In genomic region chr5:137553000-137553399, GRCm38 (mm10) we compare ENCODE assay signal across 10 mouse cellular contexts. TPM values are rescaled to one million over a fixed set of nuclear protein-coding genes. Genes with fewer than 3 reads are reported as not detected.
DNase-seq lines count a peak whose midpoint lies in the region; ATAC-seq and TF ChIP-seq lines count a peak whose summit lies in the region.
"Had no signal": no experiment of that assay in that cellular context is flagged by ENCODE, and none has a peak within 500 bp of the region (broad histone marks: within the 10 kb centered on the region; RNA-seq: fewer than 3 reads in every experiment).

No protein-coding gene starts in this region.

- ATAC-seq in heart, postnatal 0 days (ENCODE audit: insufficient read depth, low read depth) = no peak
- no peak for ATAC-seq in embryonic facial prominence, embryonic 14.5 days (ENCODE audit: low read depth)
- no peak for ATAC-seq in intestine, embryonic 15.5 days
- ATAC-seq in midbrain, embryonic 16.5 days = peak; percentile 59; the same call in 1 of the 2 replicates

- H3K4me1 ChIP-seq in heart, postnatal 0 days (ENCODE audit: control insufficient read depth, insufficient read depth) = no peaks in the 10 kb centered on the region
- H3K4me1 ChIP-seq in embryonic facial prominence, embryonic 14.5 days (ENCODE audit: control insufficient read depth, insufficient read depth, low read length) = no peaks in the 10 kb centered on the region
- H3K4me1 ChIP-seq in intestine, embryonic 15.5 days (replicated peaks) = no peaks in the 10 kb centered on the region
- peaks cover 19% of the 10 kb centered on the region for H3K4me1 ChIP-seq in midbrain, embryonic 16.5 days (ENCODE audit: control insufficient read depth, insufficient read depth, low read length)

- no peaks in the 10 kb centered on the region for H3K36me3 ChIP-seq in heart, postnatal 0 days (replicated peaks; ENCODE audit: control insufficient read depth, insufficient read depth, low read length)
- no peaks in the 10 kb centered on the region for H3K36me3 ChIP-seq in embryonic facial prominence, embryonic 14.5 days (ENCODE audit: control insufficient read depth, insufficient read depth, low read length)
- no peaks in the 10 kb centered on the region for H3K36me3 ChIP-seq in intestine, embryonic 15.5 days
- no peaks in the 10 kb centered on the region for H3K36me3 ChIP-seq in midbrain, embryonic 16.5 days (ENCODE audit: control insufficient read depth, insufficient read depth, low read length)

- no peak overlapping the region for H3K27ac ChIP-seq in heart, postnatal 0 days (ENCODE audit: low read depth)
- H3K27ac ChIP-seq in embryonic facial prominence, embryonic 14.5 days (replicated peaks; ENCODE audit: low read depth, low read length) = no peak overlapping the region
- no peak overlapping the region for H3K27ac ChIP-seq in intestine, embryonic 15.5 days
- peak overlapping the region; percentile 72 for H3K27ac ChIP-seq in midbrain, embryonic 16.5 days (ENCODE audit: low read length)

- H3K27me3 ChIP-seq in heart, postnatal 0 days (ENCODE audit: control insufficient read depth, insufficient read depth, low read length) = peaks cover 25% of the 10 kb centered on the region
- H3K27me3 ChIP-seq in embryonic facial prominence, embryonic 14.5 days (replicated peaks; ENCODE audit: control insufficient read depth, insufficient read depth, low read length) = peaks cover 9% of the 10 kb centered on the region
- H3K27me3 ChIP-seq in intestine, embryonic 15.5 days (replicated peaks) = peaks cover 21% of the 10 kb centered on the region
- H3K27me3 ChIP-seq in midbrain, embryonic 16.5 days (ENCODE audit: control insufficient read depth, insufficient read depth, low read depth, low read length) = no peaks in the 10 kb centered on the region

- DNase-seq in heart, postnatal 0 days (ENCODE audit: low spot score) = no peak
- DNase-seq in heart, adult 9 months (ENCODE audit: low spot score in 2 of 2) = no peak
- DNase-seq in embryonic facial prominence, embryonic 14.5 days (ENCODE audit: low spot score) = no peak
- DNase-seq in ovary, postnatal 14 days (ENCODE audit: low spot score) = no peak
- no peak for DNase-seq in urinary bladder, postnatal 4 days (ENCODE audit: low spot score in 2 of 2)
- DNase-seq in frontal cortex, postnatal 10 days (ENCODE audit: low spot score in 2 of 2) = no peak

- no peak for TF ChIP-seq CTCF in heart, postnatal 0 days (IDR thresholded peaks at IDR 0.05; ENCODE audit: low read depth)

- 27% methylated on average over 6 of the region's 6 CpGs for WGBS in heart, postnatal 0 days
- WGBS in embryonic facial prominence, embryonic 14.5 days = 29% methylated on average over 6 of the region's 6 CpGs
- WGBS in intestine, embryonic 15.5 days = 28% methylated on average over 6 of the region's 6 CpGs
- 25% methylated on average over 6 of the region's 6 CpGs for WGBS in midbrain, embryonic 16.5 days

- H3K9me3 ChIP-seq in heart, postnatal 0 days (replicated peaks; ENCODE audit: control insufficient read depth, low read length) = no peaks in the 10 kb centered on the region
- H3K9me3 ChIP-seq in embryonic facial prominence, embryonic 14.5 days (ENCODE audit: control insufficient read depth, low read length) = no peaks in the 10 kb centered on the region
- no peaks in the 10 kb centered on the region for H3K9me3 ChIP-seq in intestine, embryonic 15.5 days
- no peaks in the 10 kb centered on the region for H3K9me3 ChIP-seq in midbrain, embryonic 16.5 days (replicated peaks; ENCODE audit: control insufficient read depth, low read length, poor library complexity, severe bottlenecking)

- 0 out of 2 replicates have a peak overlapping the region, but pooled peaks have one; percentile 11 for H3K4me3 ChIP-seq in heart, postnatal 0 days (ENCODE audit: low read depth, low read length)
- H3K4me3 ChIP-seq in embryonic facial prominence, embryonic 14.5 days (ENCODE audit: low read depth, low read length) = peak overlapping the region; percentile 20
- H3K4me3 ChIP-seq in intestine, embryonic 15.5 days (replicated peaks) = peak overlapping the region; percentile 18
- H3K4me3 ChIP-seq in midbrain, embryonic 16.5 days (ENCODE audit: low read depth, low read length) = peak overlapping the region; percentile 84

- no peak for TF ChIP-seq EP300 in heart, postnatal 0 days (IDR thresholded peaks at IDR 0.05; ENCODE audit: low read depth)

- H3K4me2 ChIP-seq in heart, postnatal 0 days (ENCODE audit: low read depth, low read length) = 0 out of 2 replicates have a peak overlapping the region, but pooled peaks have one; percentile 14
- H3K4me2 ChIP-seq in embryonic facial prominence, embryonic 14.5 days (ENCODE audit: low read depth, low read length) = peak overlapping the region; percentile 48
- peak overlapping the region; percentile 54 for H3K4me2 ChIP-seq in intestine, embryonic 15.5 days (replicated peaks)
- H3K4me2 ChIP-seq in midbrain, embryonic 16.5 days (ENCODE audit: low read length) = peak overlapping the region; percentile 96

- H3K9ac ChIP-seq in heart, postnatal 0 days (replicated peaks; ENCODE audit: low read depth, low read length) = no peak overlapping the region
- H3K9ac ChIP-seq in embryonic facial prominence, embryonic 14.5 days (ENCODE audit: low read depth, low read length) = no peak overlapping the region
- no peak overlapping the region for H3K9ac ChIP-seq in intestine, embryonic 15.5 days
- peak overlapping the region; percentile 91 for H3K9ac ChIP-seq in midbrain, embryonic 16.5 days (ENCODE audit: low read depth, low read length)

RNA-seq across cellular contexts. Expression of gene Actl6b, which starts 0.3 kb away (rescaled TPM):
- not detected in 2 replicates for total RNA-seq in heart, postnatal 0 days (2014; rRNA removed; ENCODE audit: low replicate concordance)
- polyA plus RNA-seq in heart, postnatal 0 days (2015; fragmentation: Nextera tagmentation; extraction: Ambion mirVana) = not detected in 2 replicates
- 4.4 and 5.2 TPM in 2 replicates for polyA plus RNA-seq in embryonic facial prominence, embryonic 14.5 days (2014; fragmentation: Nextera tagmentation; extraction: Ambion mirVana)
- 4.5 and 6.0 TPM in 2 replicates for polyA plus RNA-seq in intestine, embryonic 15.5 days (2015; fragmentation: Nextera tagmentation; extraction: Ambion mirVana)
- polyA plus RNA-seq in midbrain, embryonic 16.5 days (2015; fragmentation: Nextera tagmentation; extraction: Ambion mirVana) = 307 and 326 TPM in 2 replicates

RNA-seq across cellular contexts. Expression of gene Tfr2, which starts 16.6 kb away (rescaled TPM):
- 0.50 TPM in 1 of 2 replicates, not detected in the other for total RNA-seq in heart, postnatal 0 days (2014; rRNA removed; ENCODE audit: low replicate concordance)
- 0.07 and 0.12 TPM in 2 replicates for polyA plus RNA-seq in heart, postnatal 0 days (2015; fragmentation: Nextera tagmentation; extraction: Ambion mirVana)
- polyA plus RNA-seq in embryonic facial prominence, embryonic 14.5 days (2014; fragmentation: Nextera tagmentation; extraction: Ambion mirVana) = 1.1 and 1.3 TPM in 2 replicates
- polyA plus RNA-seq in intestine, embryonic 15.5 days (2015; fragmentation: Nextera tagmentation; extraction: Ambion mirVana) = 0.97 and 1.1 TPM in 2 replicates
- 7.8 and 10.1 TPM in 2 replicates for polyA plus RNA-seq in midbrain, embryonic 16.5 days (2015; fragmentation: Nextera tagmentation; extraction: Ambion mirVana)

RNA-seq across cellular contexts. Expression of gene Gnb2, which starts 19.7 kb away (rescaled TPM):
- 599 and 872 TPM in 2 replicates for total RNA-seq in heart, postnatal 0 days (2014; rRNA removed; ENCODE audit: low replicate concordance)
- polyA plus RNA-seq in heart, postnatal 0 days (2015; fragmentation: Nextera tagmentation; extraction: Ambion mirVana) = 301 TPM in 2 replicates
- 430 and 472 TPM in 2 replicates for polyA plus RNA-seq in embryonic facial prominence, embryonic 14.5 days (2014; fragmentation: Nextera tagmentation; extraction: Ambion mirVana)
- polyA plus RNA-seq in intestine, embryonic 15.5 days (2015; fragmentation: Nextera tagmentation; extraction: Ambion mirVana) = 341 and 386 TPM in 2 replicates
- 496 and 512 TPM in 2 replicates for polyA plus RNA-seq in midbrain, embryonic 16.5 days (2015; fragmentation: Nextera tagmentation; extraction: Ambion mirVana)

RNA-seq across cellular contexts. Expression of gene Epo, which starts 20.0 kb away (rescaled TPM):
- total RNA-seq in heart, postnatal 0 days (2014; rRNA removed; ENCODE audit: low replicate concordance) = not detected in 2 replicates
- not detected in 2 replicates for polyA plus RNA-seq in heart, postnatal 0 days (2015; fragmentation: Nextera tagmentation; extraction: Ambion mirVana)
- 0.30 TPM in 1 of 2 replicates, not detected in the other for polyA plus RNA-seq in embryonic facial prominence, embryonic 14.5 days (2014; fragmentation: Nextera tagmentation; extraction: Ambion mirVana)
- polyA plus RNA-seq in intestine, embryonic 15.5 days (2015; fragmentation: Nextera tagmentation; extraction: Ambion mirVana) = 0.42 and 0.63 TPM in 2 replicates
- polyA plus RNA-seq in midbrain, embryonic 16.5 days (2015; fragmentation: Nextera tagmentation; extraction: Ambion mirVana) = not detected in 2 replicates
- total RNA-seq: adrenal gland, postnatal 4 days had no signal
- polyA plus RNA-seq: large intestine, adult 2 months had no signal

RNA-seq across cellular contexts. Expression of gene Gigyf1, which starts 34.7 kb away (rescaled TPM):
- 12.0 and 17.7 TPM in 2 replicates for total RNA-seq in heart, postnatal 0 days (2014; rRNA removed; ENCODE audit: low replicate concordance)
- polyA plus RNA-seq in heart, postnatal 0 days (2015; fragmentation: Nextera tagmentation; extraction: Ambion mirVana) = 7.2 TPM in 2 replicates
- 8.9 and 9.4 TPM in 2 replicates for polyA plus RNA-seq in embryonic facial prominence, embryonic 14.5 days (2014; fragmentation: Nextera tagmentation; extraction: Ambion mirVana)
- 8.4 and 10.4 TPM in 2 replicates for polyA plus RNA-seq in intestine, embryonic 15.5 days (2015; fragmentation: Nextera tagmentation; extraction: Ambion mirVana)
- 19.3 and 19.4 TPM in 2 replicates for polyA plus RNA-seq in midbrain, embryonic 16.5 days (2015; fragmentation: Nextera tagmentation; extraction: Ambion mirVana)

Comparison
In these comparisons a context has a peak if more than half of its experiments do, and no peak if none do; other contexts are left out.
1. H3K4me2 ChIP-seq: peak in every context shown above with its lines; median percentile 96 in midbrain, embryonic 16.5 days; 54 in intestine, embryonic 15.5 days; 48 in embryonic facial prominence, embryonic 14.5 days; 14 in heart, postnatal 0 days.
2. H3K4me3 ChIP-seq: peak in every context shown above with its lines; median percentile 84 in midbrain, embryonic 16.5 days; 20 in embryonic facial prominence, embryonic 14.5 days; 18 in intestine, embryonic 15.5 days; 11 in heart, postnatal 0 days.
3. RNA of gene Actl6b, which starts 0.3 kb away (polyA plus RNA-seq): 307 to 326 TPM in midbrain, embryonic 16.5 days; 4.4 to 5.2 TPM in embryonic facial prominence, embryonic 14.5 days, 4.5 to 6.0 TPM in intestine, embryonic 15.5 days and not detected in heart, postnatal 0 days; every median in the first group is over 10 times any median in the second.